Mouse (Mus musculus): ENCODE measurements around the gene Olfr1201.

Olfr1201 gene

GRCm38 (mm10) chr2:88792736-88793135 is at the start of gene Olfr1201:
Gene Olfr1201 (plus strand): TSS chr2:88793036.
- no peak for DNase-seq (ENCODE audit: low read depth, low spot score)

GRCm38 (mm10) chr2:88743379-88743778 is 49.5 kb upstream of the Olfr1201 start:
- DNase-seq (ENCODE audit: low read depth, low spot score) = peak; percentile 80

- DNase-seq (ENCODE audit: low read depth, low spot score) = no peak
Measured at GRCm38 (mm10) chr2:88751270-88751669, 41.6 kb upstream of the Olfr1201 start, which contains the start of gene Olfr1198. Gene Olfr1198 (minus strand): TSS chr2:88751370.

GRCm38 (mm10) chr2:88760369-88760768 is 32.5 kb upstream of the Olfr1201 start, which contains the start of gene Olfr1199:
Gene Olfr1199 (minus strand): TSS chr2:88760469.
- DNase-seq (ENCODE audit: low read depth, low spot score) = no peak

GRCm38 (mm10) chr2:88770388-88770787 is 22.4 kb upstream of the Olfr1201 start, which contains the start of gene Olfr1200:
Gene Olfr1200 (minus strand): TSS chr2:88770488.
- DNase-seq (ENCODE audit: low read depth, low spot score) = no peak

GRCm38 (mm10) chr2:88814196-88814595 is 21.4 kb downstream of the Olfr1201 start, which contains the start of gene Olfr1202:
Gene Olfr1202 (plus strand): TSS chr2:88814496.
- no peak for DNase-seq (ENCODE audit: low read depth, low spot score)

GRCm38 (mm10) chr2:88829437-88829836 is 36.6 kb downstream of the Olfr1201 start, which contains the start of gene Olfr1205:
Gene Olfr1205 (plus strand): TSS chr2:88829737.
- DNase-seq (ENCODE audit: low read depth, low spot score) = no peak

- DNase-seq (ENCODE audit: low read depth, low spot score) = no peak
Measured at GRCm38 (mm10) chr2:88838477-88838876, 45.6 kb downstream of the Olfr1201 start.

Measured in R1 (cell line).